ENCODE assay signal across 8 mouse cellular contexts in the genomic region with DNA sequence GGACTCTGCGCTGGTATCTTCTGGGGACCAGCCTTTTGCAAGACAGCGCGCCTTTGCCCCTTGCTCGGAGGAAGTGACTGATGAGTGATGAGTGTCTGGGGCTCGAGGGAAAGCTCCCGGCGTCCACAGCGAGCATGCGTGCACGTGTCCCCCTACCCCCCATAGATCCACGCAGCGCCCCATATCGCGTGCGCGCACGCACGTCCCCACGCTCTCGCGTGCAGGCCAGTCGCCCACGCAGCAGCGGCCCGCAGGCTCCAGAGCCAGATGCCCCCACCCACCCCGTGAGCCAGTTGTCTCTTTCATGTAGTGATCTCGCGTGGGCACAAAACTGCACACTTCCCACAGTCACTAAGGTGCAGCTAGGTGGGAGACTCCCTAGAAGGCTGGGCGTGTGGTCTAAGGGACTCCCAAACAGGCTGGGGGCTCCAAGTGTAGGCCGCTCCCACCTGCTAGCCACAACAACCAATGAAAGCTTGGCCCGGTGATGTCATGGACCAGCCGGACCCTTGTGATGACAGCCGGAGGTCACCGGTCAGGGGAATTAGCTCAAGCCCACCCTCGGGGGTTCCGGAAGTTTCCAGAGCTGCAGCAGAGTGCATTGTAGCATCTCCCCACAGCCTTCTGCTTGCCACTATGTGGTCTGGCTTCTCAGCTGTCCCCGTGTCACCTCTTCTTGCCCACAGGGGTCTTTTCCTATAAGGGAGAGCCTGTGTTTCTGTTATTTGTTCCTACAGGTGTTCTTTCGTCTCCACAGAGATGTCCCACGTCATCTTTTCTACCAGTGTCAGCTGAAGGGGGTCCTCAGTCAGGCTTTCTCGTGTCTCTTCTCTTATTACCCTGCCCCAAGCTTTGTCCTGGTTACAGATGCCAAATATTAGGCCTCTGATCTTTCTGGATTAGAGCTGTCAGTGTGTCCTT. TPM values are rescaled to one million over a fixed set of nuclear protein-coding genes. Genes with fewer than 3 reads are reported as not detected.
DNase-seq lines count a peak whose midpoint lies in the region; ATAC-seq and TF ChIP-seq lines count a peak whose summit lies in the region.

A gene (plus strand): TSS at position 488 of the 921 bp plus-strand sequence.

- H3K27ac ChIP-seq in kidney, embryonic 15.5 days = no peak within 1 kb of the TSS; the same call in 1 of the 2 replicates
- H3K27ac ChIP-seq in midbrain, embryonic 11.5 days (ENCODE audit: low read depth, low read length) = no peak within 1 kb of the TSS; the same call in 1 of the 2 replicates
- no peak within 1 kb of the TSS for H3K27ac ChIP-seq in stomach, postnatal 0 days (replicated peaks)

- ATAC-seq in kidney, embryonic 15.5 days (replicated peaks; ENCODE audit: low FRiP score) = peak; percentile 5; the same call in 1 of the 2 replicates
- ATAC-seq in midbrain, embryonic 11.5 days (ENCODE audit: low FRiP score) = peak; percentile 57
- no peak for ATAC-seq in stomach, postnatal 0 days (ENCODE audit: low FRiP score, low TSS enrichment)

- peaks cover 39% of the 10 kb centered on the region for H3K4me1 ChIP-seq in kidney, embryonic 15.5 days
- peaks cover 19% of the 10 kb centered on the region for H3K4me1 ChIP-seq in midbrain, embryonic 11.5 days (ENCODE audit: control insufficient read depth, insufficient read depth, low read length)
- H3K4me1 ChIP-seq in stomach, postnatal 0 days (replicated peaks; ENCODE audit: control insufficient read depth, insufficient read depth) = peaks cover 10% of the 10 kb centered on the region

- peak within 1 kb of the TSS; percentile 84 for H3K4me2 ChIP-seq in kidney, embryonic 15.5 days
- H3K4me2 ChIP-seq in midbrain, embryonic 11.5 days = peak within 1 kb of the TSS; percentile 95
- peak within 1 kb of the TSS; percentile 64 for H3K4me2 ChIP-seq in stomach, postnatal 0 days (replicated peaks; ENCODE audit: low read depth)

- 0 out of 2 replicates have a peak, but pooled peaks have one; percentile 1 for TF ChIP-seq CTCF in stomach, postnatal 0 days (IDR thresholded peaks at IDR 0.05; ENCODE audit: low read depth)

- DNase-seq in kidney, adult 18-20 months = no peak
- peak; percentile 50 for DNase-seq in NIH3T3 (ENCODE audit: low read depth)
- DNase-seq in embryo, embryonic 11 days = peak; percentile 77
- peak; percentile 33 for DNase-seq in gastrocnemius, postnatal 25 days
- DNase-seq in layer of hippocampus, postnatal 14 days (ENCODE audit: low spot score in 2 of 2) = peak; percentile 67 to 76
- peak; percentile 94 for DNase-seq in midbrain, embryonic 11.5 days (ENCODE audit: low spot score, missing footprints)
- no peak for DNase-seq in stomach, postnatal 0 days (ENCODE audit: low spot score)

- no peaks in the 10 kb centered on the region for H3K36me3 ChIP-seq in kidney, embryonic 15.5 days
- no peaks in the 10 kb centered on the region for H3K36me3 ChIP-seq in midbrain, embryonic 11.5 days (ENCODE audit: control insufficient read depth, insufficient read depth, low read length)
- no peaks in the 10 kb centered on the region for H3K36me3 ChIP-seq in stomach, postnatal 0 days (ENCODE audit: control insufficient read depth, insufficient read depth, low read length)

- peak within 1 kb of the TSS; percentile 42 for H3K9ac ChIP-seq in kidney, embryonic 15.5 days
- peak within 1 kb of the TSS; percentile 58 for H3K9ac ChIP-seq in midbrain, embryonic 11.5 days (ENCODE audit: low read length)
- peak within 1 kb of the TSS; percentile 52 for H3K9ac ChIP-seq in stomach, postnatal 0 days (ENCODE audit: low read length)

- TF ChIP-seq EP300 in stomach, postnatal 0 days (optimal IDR thresholded peaks at IDR 0.05) = no peak

- H3K9me3 ChIP-seq in kidney, embryonic 15.5 days (replicated peaks) = no peaks in the 10 kb centered on the region
- H3K9me3 ChIP-seq in midbrain, embryonic 11.5 days (ENCODE audit: control insufficient read depth, low read length) = no peaks in the 10 kb centered on the region
- H3K9me3 ChIP-seq in stomach, postnatal 0 days (ENCODE audit: control insufficient read depth, low read length) = no peaks in the 10 kb centered on the region

- 1% methylated on average over 40 of the region's 40 CpGs for WGBS in kidney, embryonic 15.5 days
- under 1% methylated on average over 40 of the region's 40 CpGs for WGBS in midbrain, embryonic 11.5 days
- WGBS in stomach, postnatal 0 days = 4% methylated on average over 40 of the region's 40 CpGs

- H3K27me3 ChIP-seq in kidney, embryonic 15.5 days = peaks cover 56% of the 10 kb centered on the region
- H3K27me3 ChIP-seq in midbrain, embryonic 11.5 days (ENCODE audit: control insufficient read depth, insufficient read depth, low read length) = peaks cover 31% of the 10 kb centered on the region
- no peaks in the 10 kb centered on the region; the same call in 1 of the 2 replicates for H3K27me3 ChIP-seq in stomach, postnatal 0 days (ENCODE audit: control insufficient read depth, insufficient read depth, low read length)

- peak within 1 kb of the TSS; percentile 45 for H3K4me3 ChIP-seq in kidney, embryonic 15.5 days (replicated peaks)
- H3K4me3 ChIP-seq in midbrain, embryonic 11.5 days (ENCODE audit: low read depth, low read length) = peak within 1 kb of the TSS; percentile 42
- peak within 1 kb of the TSS; percentile 33 for H3K4me3 ChIP-seq in stomach, postnatal 0 days (ENCODE audit: low read depth, low read length)

RNA-seq across cellular contexts. Expression of the gene that starts here (rescaled TPM):
- 2.7 and 3.6 TPM in 2 replicates for polyA plus RNA-seq in kidney, embryonic 15.5 days (2015; fragmentation: Nextera tagmentation; extraction: Ambion mirVana)
- 10 to 100 TPM; 26.4 to 40.7 TPM for total RNA-seq in gastrocnemius, postnatal 25 days (2021)
- total RNA-seq in layer of hippocampus, postnatal 14 days (2021) = 100 to 1,000 TPM in 1 of 2 experiments, 10 to 100 TPM in 1; 85.6 to 100 TPM
- polyA plus RNA-seq in midbrain, embryonic 11.5 days (2014; fragmentation: Nextera tagmentation; extraction: Ambion mirVana) = 3.6 and 4.0 TPM in 2 replicates
- polyA plus RNA-seq in stomach, postnatal 0 days (2015; fragmentation: Nextera tagmentation; extraction: Ambion mirVana) = 10.0 and 12.2 TPM in 2 replicates

Comparison
In these comparisons a context has a peak if more than half of its experiments do, and no peak if none do; other contexts are left out.
1. DNase-seq: peak in NIH3T3 (single experiment), embryo, embryonic 11 days (single experiment), gastrocnemius, postnatal 25 days (single experiment), layer of hippocampus, postnatal 14 days (2 of 2) and midbrain, embryonic 11.5 days (single experiment); none in kidney, adult 18-20 months (single experiment) and stomach, postnatal 0 days (single experiment).
2. Peak in every context shown above with its lines, with median percentiles within 50 percentile points of each other: H3K4me2 ChIP-seq, H3K4me3 ChIP-seq and H3K9ac ChIP-seq.